Mouse (Mus musculus) lung, postnatal 4 days (tissue): ENCODE measurements around the gene Ptpn3.

Source experiments
- DNase-seq, 2 experiments: peaks; one replicate each; pipeline ENCODE4 v3.0.0; 2021

The Ptpn3 gene

GRCm38 (mm10) chr4:57261813-57262212 is 39.8 kb downstream of the Ptpn3 start:
- DNase-seq = no peak

DNA sequence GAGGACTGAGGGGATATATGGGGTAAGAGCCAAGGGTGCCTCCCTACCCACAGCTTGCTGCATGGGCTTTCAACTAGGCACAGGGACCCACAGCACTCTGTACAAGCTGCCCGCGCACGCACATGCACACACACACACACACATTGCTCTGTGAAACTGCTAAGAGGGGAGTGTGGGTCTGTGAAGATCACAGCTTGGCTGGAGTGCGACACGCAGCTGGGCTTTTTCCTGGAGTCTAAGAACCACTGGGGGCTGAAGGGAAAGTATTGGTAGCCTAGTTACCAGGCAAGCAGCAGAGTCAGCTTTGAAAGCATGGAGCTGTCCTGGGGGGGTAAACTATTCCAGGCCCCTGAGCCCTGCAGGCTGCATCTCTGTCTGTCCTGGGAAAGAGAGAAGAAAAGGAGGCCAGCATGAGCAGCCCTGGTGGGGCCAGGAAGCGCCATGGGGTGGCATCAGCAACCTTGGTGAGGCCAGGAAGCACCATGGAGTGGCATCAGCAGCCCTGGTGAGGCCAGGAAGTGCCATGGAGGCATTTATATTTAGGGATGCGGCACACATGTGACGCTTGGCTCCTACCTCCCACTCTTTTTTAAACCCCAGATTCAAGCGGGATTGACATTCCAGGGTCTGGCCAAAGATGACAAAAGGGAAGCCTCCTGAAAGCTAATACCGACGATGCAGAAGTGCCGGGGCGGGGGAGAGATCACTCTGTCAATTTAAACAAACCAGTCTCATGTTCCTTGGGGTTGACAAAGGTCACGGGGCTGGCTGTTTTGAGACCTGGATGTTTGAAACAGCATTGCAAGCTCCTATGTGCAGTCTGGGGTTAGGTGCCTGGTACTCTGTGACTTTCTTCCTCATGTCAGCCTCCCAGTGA is 43.2 kb downstream of the Ptpn3 start:
- DNase-seq = no peak

DNA sequence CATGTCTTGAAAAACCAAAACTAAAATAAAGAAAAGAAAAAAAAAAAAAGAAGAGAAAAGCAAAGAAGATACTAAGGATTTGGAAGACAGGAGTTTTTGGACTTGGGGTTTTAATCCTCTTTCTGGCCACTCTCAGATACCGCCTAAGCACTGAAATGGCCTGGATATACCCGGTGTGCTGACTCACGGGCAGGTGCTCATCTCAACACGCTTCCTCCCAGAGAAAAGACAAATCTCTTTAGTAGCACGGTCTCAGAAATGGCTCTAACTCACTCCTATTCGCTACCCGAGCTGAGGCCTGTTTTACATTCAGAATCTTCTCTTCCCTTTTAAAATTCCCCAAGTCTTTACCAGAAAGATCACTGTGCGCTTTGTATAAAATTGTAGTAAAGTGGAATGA is 44.2 kb downstream of the Ptpn3 start:
- DNase-seq = no peak

DNA sequence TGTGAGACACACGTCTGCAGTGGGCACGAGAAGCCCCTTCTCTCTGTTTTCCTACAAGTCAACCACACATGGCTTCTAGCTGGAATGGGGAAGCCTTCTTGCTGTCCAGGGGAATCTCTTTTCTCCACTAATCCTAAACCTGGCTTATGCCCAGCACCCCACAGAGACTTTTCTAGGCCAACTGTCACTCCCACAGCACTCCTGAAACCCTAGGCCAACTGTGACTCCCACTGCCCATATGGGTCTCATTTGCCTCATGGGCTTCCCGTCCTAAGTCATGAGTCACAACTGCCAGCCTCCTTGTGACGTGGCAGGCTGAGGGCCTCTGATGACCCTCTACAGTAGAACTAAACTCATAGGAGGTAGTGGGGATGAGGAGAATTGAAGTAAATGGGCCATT is 44.9 kb downstream of the Ptpn3 start:
- DNase-seq = no peak

- DNase-seq = no peak
Measured at GRCm38 (mm10) chr4:57254412-57254811, 47.2 kb downstream of the Ptpn3 start.

- DNase-seq = peak in 1 of 2 experiments; percentile 19
Measured at GRCm38 (mm10) chr4:57250636-57251035, 51.0 kb downstream of the Ptpn3 start.

GRCm38 (mm10) chr4:57249108-57249507 is 52.5 kb downstream of the Ptpn3 start:
- DNase-seq = no peak

- no peak for DNase-seq
Measured at GRCm38 (mm10) chr4:57244874-57245273, 56.8 kb downstream of the Ptpn3 start.

DNA sequence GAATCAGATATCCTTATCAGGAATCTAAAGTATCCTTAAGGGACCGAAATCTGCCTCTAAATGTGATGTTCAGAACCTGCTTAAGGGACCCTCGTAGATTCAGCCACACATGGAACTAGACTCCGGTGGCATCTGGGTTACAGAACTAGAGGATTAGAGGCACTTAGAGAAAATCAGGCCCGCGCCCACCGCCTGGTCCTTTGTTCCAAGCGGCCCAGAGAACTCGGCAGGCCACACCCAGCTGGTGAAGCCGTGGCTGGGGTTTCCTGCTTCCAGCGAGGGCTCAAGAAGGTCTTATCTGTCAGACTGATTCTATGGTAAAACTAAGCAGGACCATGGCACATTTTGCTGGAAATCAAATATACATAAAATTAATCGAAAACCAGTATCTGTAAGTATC is 58.3 kb downstream of the Ptpn3 start:
- DNase-seq = no peak

- DNase-seq = peak; percentile 32 to 49
Measured at GRCm38 (mm10) chr4:57240934-57241333, 60.7 kb downstream of the Ptpn3 start.

DNA sequence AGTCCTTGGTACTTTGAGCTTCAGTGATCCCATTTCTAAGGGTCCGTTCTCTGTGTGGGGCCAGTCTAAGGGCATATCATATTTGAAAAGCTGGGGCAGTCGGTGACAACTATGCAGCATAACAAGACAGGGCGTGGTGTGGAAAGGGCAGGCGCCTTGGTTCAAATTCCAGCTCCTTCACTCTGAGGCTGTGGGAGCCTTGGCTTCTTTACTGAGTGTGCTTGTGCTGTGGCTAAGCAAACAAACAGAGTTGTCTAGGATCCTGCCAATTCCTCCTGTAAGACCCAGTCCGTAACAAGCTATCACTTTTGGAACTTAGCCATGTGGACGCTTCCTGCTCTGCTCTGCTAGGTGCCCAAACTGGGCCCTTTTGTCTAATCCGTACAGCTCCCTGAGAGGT is 61.5 kb downstream of the Ptpn3 start:
- DNase-seq = peak; percentile 58 to 80

DNA sequence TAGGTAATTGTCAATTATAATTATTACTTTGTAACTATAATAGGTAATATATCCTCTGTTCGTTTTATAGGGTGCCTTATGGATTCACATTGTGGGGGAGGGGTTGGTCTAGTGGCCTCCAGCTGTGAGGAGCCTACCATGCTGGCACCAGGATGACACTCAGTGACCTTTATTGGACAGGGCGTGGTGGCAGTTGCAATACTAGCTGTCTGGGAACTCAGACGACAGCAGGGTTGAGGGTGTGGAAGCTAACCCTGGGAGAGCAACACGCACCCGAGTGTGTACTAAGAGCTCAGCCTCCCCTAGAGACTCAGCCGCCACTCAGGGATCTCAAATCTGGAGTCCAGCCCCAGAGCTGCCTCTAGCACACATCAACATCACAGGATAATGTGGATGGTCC is 62.5 kb downstream of the Ptpn3 start:
- DNase-seq = no peak

- DNase-seq = no peak
Measured at GRCm38 (mm10) chr4:57238118-57238517, 63.5 kb downstream of the Ptpn3 start.

- no peak for DNase-seq
Measured at GRCm38 (mm10) chr4:57236513-57236912, 65.1 kb downstream of the Ptpn3 start.

DNA sequence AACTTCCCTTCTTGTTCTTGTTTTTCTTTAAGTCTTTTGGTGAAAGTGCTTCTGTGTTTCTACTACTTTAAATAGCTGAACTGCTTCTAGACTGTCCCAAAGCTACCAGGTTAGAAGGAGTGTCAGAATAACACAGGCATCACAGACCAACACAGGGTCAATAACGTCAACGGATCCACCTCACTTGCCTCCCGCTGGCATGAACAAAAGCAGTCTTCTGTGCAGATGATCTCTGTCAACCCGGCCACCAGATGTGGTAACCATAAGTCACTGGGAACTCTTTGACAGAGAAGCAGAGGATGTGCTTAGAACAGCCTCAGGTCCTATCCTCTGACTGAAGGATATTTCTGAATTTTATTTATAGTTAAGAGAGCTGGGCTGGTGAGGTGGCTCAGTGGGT is 65.9 kb downstream of the Ptpn3 start:
- DNase-seq = no peak

GRCm38 (mm10) chr4:57234348-57234747 is 67.3 kb downstream of the Ptpn3 start:
- DNase-seq = no peak

DNA sequence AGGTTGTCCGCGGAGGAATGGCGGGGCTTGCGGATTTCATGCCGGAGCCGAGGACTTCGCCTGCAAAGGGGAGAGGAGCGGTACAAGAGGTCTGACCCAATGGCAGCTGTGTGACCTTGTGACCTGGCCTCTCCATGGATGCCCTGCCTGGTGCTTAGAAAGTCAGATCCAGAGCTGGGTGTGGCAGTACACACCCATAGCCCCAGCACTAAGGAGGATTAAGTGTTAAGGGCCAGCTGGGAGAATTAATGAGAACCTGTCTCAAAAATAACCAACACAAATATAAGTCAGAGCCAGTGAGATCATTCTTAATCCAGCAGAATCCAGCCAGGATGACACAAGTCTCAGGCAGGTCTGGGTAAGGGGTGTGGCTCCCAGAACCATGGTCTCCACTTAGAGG is 69.2 kb downstream of the Ptpn3 start:
- DNase-seq = no peak

- DNase-seq = no peak
Measured at GRCm38 (mm10) chr4:57231323-57231722, 70.3 kb downstream of the Ptpn3 start.

DNA sequence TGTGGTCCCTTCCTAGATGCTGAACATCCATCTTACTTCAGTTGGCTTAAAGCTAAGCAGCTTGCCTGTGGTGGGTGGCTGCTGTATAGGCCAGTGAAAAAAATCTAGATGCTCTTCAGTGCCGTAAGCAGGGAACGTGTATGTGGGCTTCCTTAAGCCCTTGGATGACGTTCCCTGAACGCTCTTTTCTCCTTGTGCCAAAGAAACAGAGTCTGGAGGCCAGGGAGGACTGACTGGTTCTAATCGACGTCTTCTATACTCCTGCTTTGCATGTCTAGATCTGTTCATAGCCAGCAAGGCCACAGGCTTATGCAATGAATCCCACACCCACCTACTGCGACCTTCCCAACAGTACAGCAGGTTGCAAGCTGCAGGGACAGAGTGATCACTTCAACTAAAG is 71.3 kb downstream of the Ptpn3 start:
- DNase-seq = no peak

GRCm38 (mm10) chr4:57228601-57229520 is 72.8 kb downstream of the Ptpn3 start:
- no peak for DNase-seq

DNA sequence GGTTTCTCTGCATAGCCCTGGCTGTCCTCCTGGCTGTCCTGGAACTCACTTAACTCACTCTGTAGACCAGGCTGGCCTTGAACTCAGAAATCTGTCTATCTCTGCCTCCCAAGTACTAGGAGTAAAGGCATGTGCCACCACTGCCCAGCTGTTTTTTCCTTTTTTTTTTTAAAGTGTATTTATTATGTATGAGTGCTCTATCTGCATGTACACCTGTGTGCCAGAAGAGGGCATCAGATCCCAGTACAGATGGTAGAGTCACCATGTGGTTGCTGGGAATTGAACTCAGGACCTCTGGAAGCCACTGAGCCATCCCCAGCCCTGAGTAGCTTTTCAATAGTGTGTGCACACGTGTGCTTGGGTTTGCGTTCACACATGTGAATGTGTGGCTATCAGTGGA is 76.9 kb downstream of the Ptpn3 start:
- no peak for DNase-seq

DNA sequence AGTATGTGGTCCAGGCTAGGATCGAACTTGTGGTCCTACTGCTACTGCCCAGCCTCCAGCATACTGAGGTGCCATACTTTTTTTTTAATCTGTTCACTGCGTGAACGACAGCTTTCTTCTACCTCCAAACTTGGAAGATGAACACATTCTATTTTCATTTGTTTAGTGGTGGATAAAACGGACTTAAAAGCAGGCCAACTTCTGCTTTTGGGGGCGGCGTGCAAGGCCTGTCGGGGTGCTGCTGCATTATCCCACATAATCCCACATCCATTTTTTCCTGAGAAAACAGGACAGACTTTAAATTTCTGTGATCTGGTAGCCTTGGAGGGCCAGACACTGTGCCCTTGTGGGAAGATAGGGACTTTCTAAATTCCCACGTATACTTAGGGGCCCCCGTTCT is 83.9 kb downstream of the Ptpn3 start:
- DNase-seq = no peak

DNA sequence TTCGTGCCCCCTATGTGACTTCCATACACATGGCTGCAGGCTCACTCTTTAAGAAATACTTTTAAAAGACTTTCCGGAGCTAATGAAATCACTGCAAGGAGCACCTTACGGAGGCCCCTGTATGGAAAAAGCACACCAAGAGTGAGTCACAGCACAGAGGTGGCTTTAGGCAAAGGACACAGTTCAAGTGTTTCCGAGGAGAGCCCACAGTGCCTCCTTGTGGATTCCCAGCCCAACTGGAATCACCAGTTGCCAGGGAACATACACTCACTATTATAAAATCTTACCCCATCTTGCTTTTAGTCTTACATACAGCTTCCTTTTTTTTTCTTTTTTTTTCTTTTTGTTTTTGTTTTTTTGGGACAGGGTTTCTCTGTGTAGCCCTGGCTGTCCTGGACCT is 85.1 kb downstream of the Ptpn3 start:
- no peak for DNase-seq

- no peak for DNase-seq
Measured at GRCm38 (mm10) chr4:57214852-57215251, 86.8 kb downstream of the Ptpn3 start.
